Mouse (Mus musculus) layer of hippocampus, postnatal 10 days (tissue): ENCODE measurements around the gene Pcyt2. TPM values are rescaled to one million over a fixed set of nuclear protein-coding genes. Genes with fewer than 3 reads are reported as not detected.

Experiments
- DNase-seq, 2 experiments: peaks; one replicate each; pipeline ENCODE4 v3.0.0; 2021; ENCODE audit warnings: low spot score in 2 of 2
- total RNA-seq, 2 experiments: library from RNA; stranded (reverse); gene quantifications; 2 replicates each; pipeline ENCODE4 v1.2.3; 2021

The Pcyt2 gene
- total RNA-seq, 2 experiments from 2014 or later: 132 to 145 TPM

GRCm38 (mm10) chr11:120633520-120634343 lies 16.0 kb upstream of the Pcyt2 start, which contains the start of gene Mafg:
Mafg (minus strand) TSS chr11:120633600.
- peak; percentile 89 to 93 for DNase-seq

DNA sequence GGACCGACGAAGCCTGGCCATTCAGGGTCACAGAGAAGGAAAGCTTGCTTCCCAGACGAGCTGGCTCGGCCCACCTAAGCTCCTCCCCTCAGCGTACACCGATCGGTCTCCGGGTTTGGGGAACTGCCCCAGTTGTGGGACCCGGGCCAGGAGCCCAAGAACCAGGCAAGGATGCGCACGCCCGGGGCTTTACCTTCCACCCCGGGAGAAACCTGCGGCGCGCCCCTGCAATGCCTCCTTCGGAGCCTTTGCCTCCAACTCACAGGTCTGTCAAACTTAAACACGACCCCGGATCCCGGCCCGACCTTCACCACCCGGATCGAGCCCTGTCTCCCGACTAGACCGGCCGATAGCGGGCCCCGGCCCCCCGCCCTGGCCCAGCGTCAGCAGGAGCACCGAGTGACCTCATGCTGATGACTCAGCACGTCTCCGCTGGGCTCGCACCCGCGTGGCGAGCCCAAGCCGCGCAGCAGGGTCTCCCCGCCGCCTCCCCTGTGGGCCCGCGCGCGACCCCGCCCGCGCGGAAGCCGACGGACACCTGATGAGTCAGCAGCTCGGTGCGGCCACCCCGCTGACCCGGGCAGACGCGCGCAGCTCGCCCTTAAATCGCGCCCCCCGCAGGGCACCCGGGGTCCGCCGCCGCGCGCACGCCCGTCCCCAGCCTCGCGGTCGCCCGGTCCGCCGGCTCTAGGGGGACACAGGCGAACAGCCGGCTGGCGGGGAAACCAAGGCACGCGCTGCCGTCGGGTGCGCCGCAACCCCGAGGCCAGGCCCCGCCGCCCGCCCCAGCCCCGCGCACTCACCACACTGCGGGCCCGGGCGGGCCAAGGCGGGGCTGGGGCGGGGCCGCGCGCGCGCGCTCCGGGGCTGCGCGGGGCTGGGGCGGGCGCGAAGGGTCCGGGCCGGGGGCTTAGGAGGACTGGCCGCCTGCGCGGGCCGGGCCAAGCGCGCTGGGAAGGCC lies 15.1 kb upstream of the Pcyt2 start:
- peak; percentile 62 to 71 for DNase-seq

DNA sequence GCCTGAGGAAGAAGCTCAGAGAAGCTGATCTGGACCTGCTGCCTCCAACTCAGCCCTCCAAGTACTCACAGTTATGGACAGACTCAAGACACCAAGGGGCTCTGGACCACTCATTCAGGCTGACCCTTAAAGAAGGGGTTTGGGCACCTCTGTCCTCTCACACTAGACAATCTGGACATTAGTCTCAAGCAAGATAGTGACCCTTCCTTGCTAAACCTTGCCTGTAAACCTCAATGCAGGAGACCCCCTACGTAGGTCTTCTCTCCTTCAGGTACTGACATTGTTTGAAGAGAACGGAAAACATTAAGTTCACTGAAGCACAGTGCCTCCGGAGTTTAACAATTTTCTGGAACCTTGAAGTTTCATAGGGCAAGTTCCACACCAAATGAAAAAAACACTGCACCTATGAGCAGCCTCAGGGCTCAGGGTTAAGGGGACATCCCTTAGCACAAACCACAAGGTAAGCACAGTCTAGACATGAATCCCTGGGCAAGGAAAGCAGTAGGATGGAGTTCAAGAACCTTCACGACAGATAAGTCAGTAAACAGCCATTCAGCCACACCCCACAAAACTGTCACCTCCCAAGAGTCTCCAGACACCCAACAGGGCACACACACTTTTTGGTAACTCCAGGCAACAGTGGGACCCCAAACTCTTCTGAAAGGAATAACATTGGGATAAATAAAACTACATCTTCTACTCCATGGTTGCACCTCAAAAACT lies 14.2 kb upstream of the Pcyt2 start:
- no peak for DNase-seq

- DNase-seq: no peak
Observed at GRCm38 (mm10) chr11:120630881-120631725, 13.4 kb upstream of the Pcyt2 start.

DNA sequence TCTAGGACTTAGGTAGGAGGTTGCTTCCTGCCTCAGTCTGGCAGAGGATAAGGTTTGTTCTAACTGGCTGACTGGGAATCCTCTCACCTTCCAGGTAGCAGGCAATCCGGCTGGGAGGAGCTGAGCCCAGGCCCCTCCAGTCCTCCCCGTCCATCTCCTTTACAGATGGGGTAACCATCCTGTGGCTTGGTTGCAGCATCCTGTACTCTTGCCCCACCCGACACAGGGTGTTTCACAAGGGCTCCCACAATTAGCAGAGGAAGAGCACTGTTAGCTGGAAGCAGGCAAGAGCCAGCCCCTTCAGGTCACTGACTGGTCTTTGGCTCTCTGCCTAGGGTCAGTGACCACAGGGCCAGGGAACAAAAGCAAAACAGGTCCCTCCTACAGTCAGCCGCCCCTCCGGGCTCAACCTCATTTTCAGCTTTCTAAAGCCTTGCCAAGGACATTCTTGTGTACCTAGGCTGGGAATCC lies 12.7 kb upstream of the Pcyt2 start:
- DNase-seq: no peak

GRCm38 (mm10) chr11:120629911-120630310 lies 12.2 kb upstream of the Pcyt2 start:
- peak in 1 of 2 experiments; percentile 34 for DNase-seq

GRCm38 (mm10) chr11:120629341-120629730 lies 11.6 kb upstream of the Pcyt2 start:
- no peak for DNase-seq

DNA sequence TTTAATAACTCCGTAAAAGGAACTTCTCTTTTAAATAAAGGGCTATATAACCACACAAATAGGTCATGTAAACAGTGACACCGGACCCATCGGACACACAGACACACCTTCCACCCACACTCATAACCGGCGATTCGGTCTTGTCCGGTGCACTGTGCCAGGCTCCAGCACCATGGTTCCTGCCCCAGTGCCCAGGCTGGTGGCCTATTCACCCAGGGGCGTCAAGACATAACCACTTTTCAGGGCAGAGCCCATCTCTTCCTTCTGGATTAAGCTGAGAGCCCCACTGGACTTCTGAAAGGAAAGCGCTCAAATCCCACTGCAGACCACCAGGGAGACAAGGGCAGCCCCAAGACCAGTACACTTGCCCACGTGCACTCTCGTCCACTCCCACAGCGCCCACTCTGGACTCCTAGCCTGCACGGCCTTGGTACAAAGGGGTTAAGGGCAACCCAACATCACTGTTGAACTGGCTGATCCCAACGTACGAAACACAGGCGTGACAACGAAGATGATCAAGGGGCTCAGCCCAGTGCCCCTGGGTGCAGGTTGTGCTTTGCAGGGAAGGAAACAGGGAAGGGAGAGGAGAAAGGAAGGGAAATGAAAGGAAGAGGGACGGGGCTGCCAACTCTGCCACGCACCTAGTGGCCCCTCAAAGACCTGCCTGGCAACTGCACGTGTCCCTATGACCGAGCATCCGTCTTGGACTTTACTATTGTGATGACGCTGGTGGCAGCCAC lies 11.0 kb upstream of the Pcyt2 start:
- DNase-seq: peak in 1 of 2 experiments; percentile 8

DNA sequence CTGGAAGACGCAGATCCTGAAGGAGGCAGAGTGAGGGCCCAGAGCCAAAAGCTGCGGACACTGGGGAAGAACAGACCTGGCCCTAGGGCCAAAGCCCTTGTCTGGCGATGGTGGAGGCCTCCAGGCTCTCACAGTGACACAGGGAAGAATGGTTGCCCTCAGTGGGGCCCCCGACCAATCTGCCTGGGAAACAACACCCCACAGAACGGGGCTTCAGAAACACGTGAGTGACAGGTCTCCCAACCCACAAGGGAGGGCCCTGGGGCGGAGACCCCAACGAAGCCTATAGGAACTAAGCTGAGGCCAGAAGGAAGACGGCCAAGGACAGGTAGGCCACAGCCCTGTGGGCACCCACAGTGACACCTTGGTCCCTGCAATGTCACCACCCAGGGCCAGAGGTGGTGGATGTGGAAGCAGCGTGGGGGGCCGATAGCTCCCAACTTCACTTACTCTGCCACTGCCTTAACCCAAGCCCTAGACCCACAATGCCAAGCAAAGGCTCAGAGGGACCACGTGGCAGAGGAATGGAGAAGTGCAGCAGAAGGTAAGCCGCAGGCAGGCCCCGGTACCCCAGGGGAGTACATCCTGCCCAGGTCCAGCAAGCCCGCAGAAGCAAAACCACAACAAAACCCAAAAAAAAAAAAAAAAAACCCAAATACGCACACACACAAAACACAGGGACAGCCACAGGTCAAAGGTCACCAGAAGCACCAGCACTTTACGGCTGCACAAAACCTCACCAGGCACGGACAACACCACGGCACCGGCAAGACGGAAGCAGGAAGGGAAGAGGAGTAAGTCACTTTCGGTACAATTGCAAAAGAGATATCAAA lies 9.9 kb upstream of the Pcyt2 start:
- peak in 1 of 2 experiments; percentile 10 for DNase-seq

DNA sequence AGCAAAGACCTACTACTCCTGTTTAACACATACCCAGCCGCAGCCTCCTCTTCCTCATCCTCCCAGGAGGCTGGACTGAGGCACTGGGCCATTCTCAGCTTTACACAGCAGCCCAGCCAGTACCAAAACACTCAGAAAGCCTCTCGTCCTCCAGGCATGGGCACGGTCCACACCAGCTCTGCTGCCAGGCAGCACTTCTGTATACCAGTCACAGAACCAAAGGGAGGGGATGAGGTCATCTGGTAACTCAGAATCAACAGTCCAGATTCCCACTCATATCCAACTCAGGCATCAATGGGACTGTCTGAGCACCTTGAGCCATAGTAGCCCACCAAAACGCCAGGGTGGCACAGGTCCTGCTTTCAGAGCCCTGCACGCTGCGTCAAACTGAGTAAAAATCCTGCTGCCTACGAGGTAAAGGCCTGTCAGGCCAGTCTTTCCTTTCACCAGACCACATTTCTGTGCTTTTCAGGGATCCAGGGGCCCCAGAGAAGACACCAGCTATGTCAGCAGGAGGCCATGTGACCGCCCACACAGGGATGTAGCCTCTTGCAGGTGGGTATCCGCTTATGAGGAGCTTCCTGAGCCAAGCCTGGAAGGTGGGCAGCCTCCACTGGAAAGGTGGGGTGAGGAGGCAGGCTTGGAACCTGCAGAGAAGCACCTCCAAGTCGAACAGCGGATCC lies 9.2 kb upstream of the Pcyt2 start:
- DNase-seq: peak in 1 of 2 experiments; percentile 13

DNA sequence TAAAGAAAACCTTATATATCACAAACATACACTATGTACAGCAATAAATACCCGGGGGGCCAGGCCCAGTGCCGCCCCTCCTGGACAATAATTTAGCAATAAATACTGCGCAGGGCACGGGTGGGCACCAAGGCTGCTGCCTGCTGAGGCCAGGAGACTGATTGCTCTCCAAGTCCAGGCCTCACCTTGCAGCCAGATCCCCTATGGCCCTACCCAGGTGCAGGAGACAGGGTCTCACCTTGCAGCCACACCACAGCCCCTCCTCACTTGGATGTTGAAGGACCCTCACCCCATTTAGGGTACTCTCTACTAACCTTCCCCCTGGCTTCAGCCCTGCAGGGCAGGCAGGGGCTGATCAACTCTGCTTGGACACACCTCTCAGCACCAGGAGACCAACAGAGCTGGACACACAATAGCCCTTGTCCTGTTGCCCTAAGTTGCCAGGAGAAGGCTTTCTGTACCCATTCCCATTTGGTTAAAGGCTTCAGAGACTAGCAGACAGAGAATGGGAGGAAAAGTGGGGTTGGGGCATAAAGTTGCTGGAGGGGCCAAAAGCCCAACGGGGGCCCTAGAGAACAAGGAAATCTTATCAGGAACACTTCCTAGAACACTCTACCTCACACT lies 7.5 kb upstream of the Pcyt2 start, which contains the start of gene Sirt7:
Gene Sirt7 (minus strand): TSS at position 89 of the 624 bp plus-strand sequence.
- no peak for DNase-seq

DNA sequence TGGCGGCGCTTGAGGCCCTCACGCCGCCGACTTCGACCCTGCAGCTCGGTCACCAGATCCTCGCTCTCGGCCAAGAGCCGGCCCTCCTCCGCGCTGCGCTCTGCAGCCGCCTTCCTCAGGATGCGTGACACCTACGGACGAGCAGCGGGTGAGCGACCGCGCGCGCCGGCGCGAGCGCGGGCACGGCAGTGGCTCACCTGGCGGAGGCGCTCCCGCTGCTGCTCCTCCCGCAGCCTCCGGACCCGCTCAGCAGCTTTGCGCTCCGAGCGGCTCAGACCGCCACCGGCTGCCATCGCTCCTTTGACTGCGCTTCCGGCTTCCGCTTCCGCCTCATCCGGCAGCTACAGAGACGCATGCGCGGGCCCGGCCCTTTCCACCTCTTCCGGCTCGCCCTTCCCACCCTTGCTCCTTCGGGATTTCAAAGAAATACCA lies 7.0 kb upstream of the Pcyt2 start:
- peak; percentile 76 to 84 for DNase-seq

DNA sequence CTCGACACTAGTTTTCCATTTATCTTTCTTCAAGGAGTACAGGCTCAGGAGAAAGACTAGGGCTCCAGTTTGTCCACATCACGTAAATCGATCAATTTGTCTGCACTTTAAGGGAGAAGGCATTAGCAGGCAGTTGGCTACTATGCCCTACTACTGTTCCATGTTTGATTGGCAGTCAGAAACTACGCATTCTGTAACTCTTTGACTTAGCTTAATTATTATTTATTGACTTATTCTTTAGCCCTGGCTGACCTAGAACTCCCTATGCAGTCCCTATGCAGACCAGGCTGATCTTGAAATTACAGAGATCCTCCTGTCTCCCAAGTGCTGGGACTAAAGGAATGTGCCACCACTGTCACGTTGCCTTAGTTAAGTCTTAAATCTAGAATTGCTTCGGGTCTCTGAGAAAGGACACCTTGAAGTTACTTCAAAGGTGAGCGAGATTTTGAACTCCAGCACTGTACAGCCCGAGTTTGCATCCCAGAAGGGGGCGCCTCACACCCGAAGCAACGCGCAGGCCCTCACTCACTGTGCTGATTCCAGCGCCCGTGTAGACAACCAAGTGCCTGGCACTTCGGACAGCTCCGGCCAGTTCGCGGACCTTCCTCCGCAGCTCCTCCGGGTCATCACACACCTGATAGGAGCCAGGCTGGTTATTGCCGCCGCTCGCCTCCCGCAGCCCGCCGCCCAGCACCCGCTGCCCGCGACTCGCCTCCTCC lies 6.4 kb upstream of the Pcyt2 start:
- DNase-seq: peak; percentile 67 to 76

- DNase-seq: no peak
Observed at GRCm38 (mm10) chr11:120622805-120623204, 5.1 kb upstream of the Pcyt2 start.

DNA sequence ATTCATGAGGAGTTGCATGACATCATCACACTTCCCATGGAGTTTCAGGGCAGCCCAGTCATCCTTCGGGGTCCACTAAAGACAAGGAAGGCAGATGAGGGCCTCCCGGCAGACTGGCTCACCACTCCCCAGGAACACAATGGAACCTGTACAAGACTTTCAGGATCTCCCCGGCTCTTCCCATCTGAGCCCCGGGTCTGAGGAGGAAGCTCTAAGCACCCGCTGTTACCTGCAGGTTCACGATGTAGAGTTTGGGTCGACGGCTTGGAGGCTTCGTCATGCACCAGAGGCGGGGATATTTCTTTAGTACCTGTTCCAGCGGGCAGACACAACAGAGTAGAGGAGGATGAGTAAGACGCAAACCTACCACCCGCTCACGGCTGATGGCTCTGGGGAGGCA lies 2.5 kb upstream of the Pcyt2 start:
- no peak for DNase-seq
